Mouse (Mus musculus) monocyte, adult 5-6 weeks (primary cell): ENCODE results near the gene Tgoln1. TPM values are rescaled to one million over a fixed set of nuclear protein-coding genes. Genes with fewer than 3 reads are reported as not detected.

Experiments used
- ATAC-seq: fragments of 153-309, 156-312 bp; replicated peaks from 2 replicates; pipeline ENCODE4 v1.8.0; 2017; ENCODE audit warnings: mild to moderate bottlenecking; ENCODE audit not compliant: low TSS enrichment, insufficient number of reproducible peaks, severe bottlenecking, poor library complexity, low FRiP score
- total RNA-seq: library from RNA; stranded (forward); fragments of 200-1000, 200-491, 200-594 nt; gene quantifications from 3 replicates; pipeline ENCODE4 v1.2.3, GENCODE M21; 2017

The Tgoln1 gene
- total RNA-seq, 1 experiment from 2014 or later, result 123 TPM

DNA sequence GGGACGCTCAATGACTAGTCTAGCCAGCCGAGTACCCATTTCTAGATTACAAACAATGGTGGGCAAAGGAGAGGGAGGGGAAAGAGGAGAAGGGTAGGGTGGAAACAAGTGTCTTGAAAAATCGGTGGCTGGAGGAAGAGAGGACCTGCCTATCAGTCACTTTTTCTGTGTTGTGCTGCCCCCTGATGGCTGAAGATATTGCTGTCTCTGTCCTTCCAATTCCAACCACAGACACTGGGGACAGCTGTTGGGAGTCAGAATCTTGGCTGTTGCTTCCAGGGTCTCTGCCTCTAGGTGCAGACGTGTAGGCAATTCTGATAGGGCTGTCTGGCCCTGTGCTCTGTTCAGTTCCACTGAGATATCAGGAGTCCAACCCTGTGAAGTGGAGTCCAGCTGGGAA lies 50.8 kb downstream of the Tgoln1 start:
- ATAC-seq, result peak; percentile 83

GRCm38 (mm10) chr6:72565506-72565905 lies 51.3 kb downstream of the Tgoln1 start:
- ATAC-seq, result no peak

GRCm38 (mm10) chr6:72562894-72563293 lies 53.9 kb downstream of the Tgoln1 start:
- no peak for ATAC-seq

DNA sequence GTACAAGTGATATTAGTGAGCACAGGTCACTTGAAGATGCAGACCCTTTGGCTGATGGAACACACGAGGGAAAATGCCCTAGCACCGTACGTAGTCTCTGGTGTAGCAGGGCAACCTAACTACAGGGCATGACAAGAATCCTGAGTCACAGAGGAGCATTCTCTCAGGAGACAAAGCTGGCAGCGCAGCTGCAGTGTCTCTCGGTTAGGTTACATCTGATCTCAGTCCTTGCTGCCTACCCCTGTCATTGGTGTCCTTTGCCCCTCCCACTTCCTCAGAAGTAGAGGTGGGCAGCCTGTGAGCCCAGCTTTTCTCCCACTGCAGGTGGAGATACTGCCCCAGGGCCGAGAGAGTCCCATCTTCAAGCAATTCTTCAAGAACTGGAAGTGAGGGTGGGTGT lies 54.3 kb downstream of the Tgoln1 start:
- ATAC-seq, result no peak

- no peak for ATAC-seq
These were observed 56.0 kb downstream of the Tgoln1 start for GRCm38 (mm10) chr6:72560801-72561200.

Other genes with a start within 250 kb of the Tgoln1 start
- gene Vamp5, start 236.5 kb downstream of the Tgoln1 start, total RNA-seq, result 6.6 to 20.9 TPM (median 13.2 TPM) in 3 replicates
- 202 to 246 TPM (median 207 TPM) in 3 replicates for gene Vamp8, start 226.3 kb downstream of the Tgoln1 start, total RNA-seq
- 10.1 to 13.9 TPM (median 11.1 TPM) in 3 replicates for gene Ggcx, start 202.7 kb downstream of the Tgoln1 start, total RNA-seq
- 122 to 186 TPM (median 164 TPM) in 3 replicates for gene Mat2a, start 177.4 kb downstream of the Tgoln1 start, total RNA-seq
- gene Sh2d6, start 95.3 kb downstream of the Tgoln1 start, total RNA-seq, result 0.75 TPM in 1 of 3 replicates, not detected in the others
- 54.4 to 71.6 TPM (median 54.8 TPM) in 3 replicates for gene Capg, start 72.6 kb downstream of the Tgoln1 start, total RNA-seq
- 7.6 to 8.8 TPM (median 8.0 TPM) in 3 replicates for gene Elmod3, start 18.6 kb downstream of the Tgoln1 start, total RNA-seq
- 2.9 to 10.9 TPM (median 6.6 TPM) in 3 replicates for gene Retsat, start 18.5 kb downstream of the Tgoln1 start, total RNA-seq
- not detected in 3 replicates for gene Tcf7l1, start 172.3 kb upstream of the Tgoln1 start, total RNA-seq